Mouse (Mus musculus) heart, adult 2 months (tissue): ENCODE measurements around the gene Kif1a. TPM values are rescaled to one million over a fixed set of nuclear protein-coding genes. Genes with fewer than 3 reads are reported as not detected.

Source experiments
- DNase-seq, 2 experiments: peaks; one replicate each; pipeline ENCODE4 v3.0.0; 2021
- H3K27ac ChIP-seq: fragments of 200-600 bp; 2 replicates; pipeline ENCODE4 v1.8.1; 2022
- H3K27me3 ChIP-seq: fragments of 200-500 bp; 2 replicates; pipeline ENCODE4 v1.6.1; 2012; ENCODE audit warnings: mild to moderate bottlenecking, low read length, inconsistent platforms, mixed read lengths; ENCODE audit not compliant: control insufficient read depth, insufficient read depth
- H3K36me3 ChIP-seq: fragments of 200-500 bp; 2 replicates; pipeline ENCODE4 v1.6.1; 2012; ENCODE audit warnings: low read length, inconsistent platforms; ENCODE audit not compliant: control insufficient read depth, insufficient read depth
- H3K4me1 ChIP-seq: fragments of 200-500 bp; 2 replicates; pipeline ENCODE4 v1.6.1; 2011; ENCODE audit warnings: low read length; ENCODE audit not compliant: control insufficient read depth, insufficient read depth
- H3K4me3 ChIP-seq: fragments of 200-600 bp; 2 replicates; pipeline ENCODE4 v1.8.1; 2022
- H3K79me2 ChIP-seq: fragments of 200-500 bp; replicated peaks from 2 replicates; pipeline ENCODE4 v1.6.1; 2012; ENCODE audit warnings: mild to moderate bottlenecking, inconsistent platforms, low read length, moderate library complexity, mixed read lengths; ENCODE audit not compliant: control insufficient read depth, insufficient read depth
- H3K9ac ChIP-seq: fragments of 200-500 bp; 2 replicates; pipeline ENCODE4 v1.6.1; 2012; ENCODE audit warnings: low read depth, mild to moderate bottlenecking, control low read depth, inconsistent platforms, low read length, mixed read lengths
- CTCF ChIP-seq: fragments of 200-600 bp; IDR thresholded peaks from 2 replicates; pipeline ENCODE4 v1.8.1; 2022; ENCODE audit warnings: antibody characterized with exemption, mild to moderate bottlenecking, moderate library complexity
- EP300 ChIP-seq: fragments of 200-500 bp; IDR thresholded peaks from 2 replicates; pipeline ENCODE4 v1.6.1; 2011; ENCODE audit warnings: low read depth, low read length, control low read depth; ENCODE audit not compliant: insufficient read depth
- POLR2A ChIP-seq: fragments of 200-500 bp; IDR thresholded peaks from 2 replicates; pipeline ENCODE4 v1.6.1; 2011; ENCODE audit warnings: mild to moderate bottlenecking, low read depth, low read length, control low read depth; ENCODE audit not compliant: insufficient read depth
- WGBS: fragments of 180-500 bp; shearing (Covaris S2); methylation state at CpG from one replicate; pipeline ENCODE4 v1.1.7; 2018; 5-methylcytosine and 5-hydroxymethylcytosine counted together
- intact Hi-C: fragments of 180-260 bp; cut with DNase I; formaldehyde crosslinking; loops from one replicate; pipeline ENCODE4 v1.15.1; 2025
- polyA plus RNA-seq: library from polyadenylated mRNA; depleted of rRNA; stranded (reverse); fragments of >200 nt; gene quantifications from 2 replicates; pipeline ENCODE4 v1.2.3, GENCODE M21; 2012
- total RNA-seq, 2 experiments: library from RNA; stranded (reverse); gene quantifications; 2 replicates each; pipeline ENCODE4 v1.2.3; 2021

Gene Kif1a
- total and polyA plus RNA-seq, 3 experiments = 1.2 to 2.0 (median 1.4) TPM

DNA sequence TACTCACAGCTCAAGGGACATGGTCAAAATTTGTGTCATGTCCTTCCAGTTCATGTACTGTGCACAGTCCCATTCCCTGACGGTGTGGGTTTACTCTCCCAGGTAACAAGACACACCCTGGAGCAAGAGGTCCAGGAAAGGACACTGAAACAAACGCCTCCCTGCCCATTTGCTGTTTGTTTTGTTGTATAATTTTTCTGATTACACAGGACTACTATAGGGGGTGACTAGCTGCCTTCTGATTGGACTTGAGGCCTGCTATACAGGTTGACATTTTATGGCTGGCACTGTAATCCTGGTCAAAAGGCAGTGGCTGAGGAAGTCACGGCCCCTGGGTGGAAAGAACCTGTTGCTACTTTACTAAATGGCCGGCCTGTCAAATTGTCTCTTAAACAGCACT is 111.9 kb downstream of the Kif1a start:
- Histone ChIP-seq H3K36me3 (no peaks in the 10 kb centered on the region), H3K4me1 (no peaks in the 10 kb centered on the region), H3K9ac (no peak overlapping the region), H3K4me3 (no peak overlapping the region), H3K27me3 (no peaks in the 10 kb centered on the region), H3K79me2 (no peaks in the 10 kb centered on the region), H3K27ac (no peak overlapping the region)
- intact Hi-C loops = no loop called here
- DNase-seq = peak in 1 of 2 experiments; percentile 5
- no peak for TF ChIP-seq POLR2A
- TF ChIP-seq CTCF = no peak
- TF ChIP-seq EP300 = no peak
- 68% methylated on average over 4 of the region's 4 CpGs for WGBS

DNA sequence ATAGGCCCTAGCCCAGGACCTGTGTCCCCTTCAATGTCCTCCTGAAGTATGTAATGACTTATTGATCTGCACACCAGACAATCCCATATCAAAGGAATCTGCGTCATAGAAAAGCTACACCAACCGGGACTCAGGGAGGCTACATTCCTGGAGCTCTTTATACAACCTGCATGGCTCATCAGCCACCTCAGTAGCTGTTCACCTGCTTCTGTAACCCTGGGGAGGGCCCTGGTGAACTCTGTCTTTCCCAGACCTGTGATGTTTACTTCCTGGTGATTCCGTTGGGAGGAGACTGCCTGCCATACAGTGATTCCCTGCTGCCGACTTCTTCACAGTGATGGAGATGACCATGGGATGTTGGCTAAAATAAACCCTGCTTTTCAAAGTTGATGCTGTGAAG is 112.9 kb downstream of the Kif1a start:
- 83% methylated on average over 4 of the region's 4 CpGs for WGBS
- Histone ChIP-seq H3K36me3 (no peaks in the 10 kb centered on the region), H3K27me3 (no peaks in the 10 kb centered on the region), H3K4me3 (no peak overlapping the region), H3K27ac (no peak overlapping the region), H3K9ac (no peak overlapping the region), H3K4me1 (no peaks in the 10 kb centered on the region), H3K79me2 (no peaks in the 10 kb centered on the region)
- peak in 1 of 2 experiments; percentile 4 for DNase-seq
- intact Hi-C loops = no loop called here
- TF ChIP-seq EP300 (no peak), CTCF (no peak), POLR2A (no peak)

DNA sequence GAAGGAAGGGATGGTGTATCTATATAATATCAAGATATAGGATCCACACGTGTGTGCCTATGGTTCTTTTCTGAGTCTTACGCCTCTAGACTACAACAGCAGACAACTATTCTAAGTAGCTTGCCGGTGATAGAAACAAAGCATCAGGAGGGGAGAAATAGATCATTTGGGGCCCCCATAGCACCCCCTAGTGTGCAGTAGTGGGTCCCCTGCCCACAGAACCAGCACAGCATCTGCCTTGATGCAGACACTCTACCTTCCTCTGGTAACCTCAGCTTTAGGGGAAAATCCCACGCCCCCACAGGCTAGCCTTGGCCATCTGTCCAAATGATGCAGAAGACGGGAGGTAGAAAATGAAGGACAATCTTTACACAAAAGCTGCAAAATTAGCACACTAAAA is 116.8 kb downstream of the Kif1a start:
- TF ChIP-seq EP300 (no peak), POLR2A (no peak), CTCF (peak; percentile 36)
- H3K36me3 ChIP-seq = no peaks in the 10 kb centered on the region
- WGBS = 85% methylated on average over 5 of the region's 5 CpGs
- H3K4me1 ChIP-seq = peaks cover 9% of the 10 kb centered on the region
- no peak overlapping the region for H3K4me3 ChIP-seq
- no peaks in the 10 kb centered on the region for H3K27me3 ChIP-seq
- peak in 1 of 2 experiments; percentile 13 for DNase-seq
- H3K9ac ChIP-seq = no peak overlapping the region
- H3K27ac ChIP-seq = no peak overlapping the region
- intact Hi-C loops = no loop called here
- no peaks in the 10 kb centered on the region for H3K79me2 ChIP-seq

DNA sequence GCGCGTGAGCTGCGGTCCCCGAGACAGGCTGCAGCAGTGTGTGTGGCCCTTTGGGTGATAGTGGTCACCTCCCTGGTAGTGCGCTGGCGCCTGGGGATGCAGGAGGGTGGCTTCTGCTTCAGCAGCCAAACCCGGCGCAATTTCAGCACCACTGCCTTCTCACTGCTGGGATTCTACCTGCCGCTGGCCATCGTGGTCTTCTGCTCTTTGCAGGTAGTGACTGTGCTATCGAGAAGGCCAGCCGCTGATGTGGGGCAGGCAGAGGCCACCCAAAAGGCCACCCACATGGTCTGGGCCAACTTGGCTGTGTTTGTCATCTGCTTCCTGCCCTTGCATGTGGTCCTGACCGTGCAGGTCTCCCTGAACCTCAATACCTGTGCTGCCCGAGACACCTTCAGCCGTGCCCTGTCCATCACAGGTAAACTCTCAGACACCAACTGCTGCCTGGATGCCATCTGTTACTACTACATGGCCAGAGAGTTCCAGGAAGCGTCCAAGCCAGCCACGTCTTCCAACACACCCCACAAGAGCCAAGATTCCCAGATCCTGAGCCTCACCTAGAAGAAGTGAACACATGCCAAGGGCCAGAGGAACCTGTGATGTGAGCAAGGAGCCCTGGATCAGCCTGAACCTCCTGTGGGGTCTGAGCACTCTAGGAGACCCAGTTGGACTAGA is 118.7 kb downstream of the Kif1a start:
- WGBS = 95% methylated on average over 17 of the region's 17 CpGs
- Histone ChIP-seq H3K27ac (no peak overlapping the region), H3K4me3 (no peak overlapping the region), H3K27me3 (no peaks in the 10 kb centered on the region), H3K79me2 (no peaks in the 10 kb centered on the region), H3K9ac (no peak overlapping the region), H3K36me3 (no peaks in the 10 kb centered on the region), H3K4me1 (peaks cover 10% of the 10 kb centered on the region)
- peak in 1 of 2 experiments; percentile 16 for DNase-seq
- TF ChIP-seq EP300 (no peak), CTCF (no peak), POLR2A (no peak)
- intact Hi-C loops = no loop called here

DNA sequence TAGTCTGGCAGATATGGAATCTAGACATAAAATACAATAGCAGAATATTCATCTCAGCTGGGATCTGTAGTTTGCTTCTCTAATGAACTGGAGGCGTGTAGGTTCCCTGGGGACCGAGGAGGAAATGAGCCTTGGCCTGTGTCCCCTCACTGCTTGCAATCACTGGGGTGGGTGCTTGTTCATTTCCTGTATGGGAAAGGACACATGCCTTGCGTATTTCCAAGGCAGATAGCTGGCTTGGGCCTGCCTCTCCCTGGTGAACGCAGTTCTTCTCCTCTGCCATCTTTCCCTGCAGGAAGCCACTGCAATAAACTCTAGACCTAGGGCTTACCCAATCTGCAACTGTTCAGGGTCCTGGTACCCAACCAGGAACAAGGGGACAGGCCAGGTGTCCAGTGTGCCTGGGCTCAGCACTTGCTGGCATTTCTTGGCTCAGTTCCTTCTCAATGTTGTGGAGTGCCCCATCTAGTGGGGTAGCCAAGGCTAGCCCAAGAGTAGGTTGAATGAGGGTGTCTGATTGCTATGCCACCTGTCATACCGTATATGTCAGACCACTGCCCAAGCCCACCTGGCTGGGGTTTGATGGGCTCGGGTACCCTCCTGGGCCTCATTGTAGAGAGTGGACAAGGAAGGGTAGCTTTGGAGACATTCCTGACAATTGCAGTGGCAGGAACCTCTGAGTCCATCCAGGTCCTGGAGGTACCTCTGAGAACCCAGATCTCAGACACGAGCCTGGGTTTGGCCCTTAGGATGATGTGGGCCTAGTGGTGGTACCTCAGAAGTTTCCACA is 120.5 kb downstream of the Kif1a start:
- H3K27ac ChIP-seq = peak overlapping the region; percentile 80

More for the DNA sequence above, 120.5 kb downstream of the Kif1a start:
- peaks cover 11% of the 10 kb centered on the region for H3K4me1 ChIP-seq
- no peak overlapping the region for H3K9ac ChIP-seq
- WGBS = 60% methylated on average over 7 of the region's 7 CpGs
- no peak overlapping the region for H3K4me3 ChIP-seq
- TF ChIP-seq POLR2A = peak; percentile 37; the same call in 1 of the 2 replicates
- TF ChIP-seq EP300 = peak; percentile 90
- no peak for TF ChIP-seq CTCF
- peak; percentile 64 to 83 for DNase-seq
- no peaks in the 10 kb centered on the region for H3K79me2 ChIP-seq
- intact Hi-C loops = loop anchor here (2.0 kb wide), 1 partner anchor 24 kb away; no protein-coding TSS in a partner anchor
- no peaks in the 10 kb centered on the region for H3K27me3 ChIP-seq
- H3K36me3 ChIP-seq = no peaks in the 10 kb centered on the region
